Mouse (Mus musculus): Measurements from ENCODE around the gene Srsf4. TPM values are rescaled to one million over a fixed set of nuclear protein-coding genes. Genes with fewer than 3 reads are reported as not detected.

The Srsf4 gene
- polyA plus RNA-seq, 2 experiments = 43.4 to 45.3 TPM

DNA sequence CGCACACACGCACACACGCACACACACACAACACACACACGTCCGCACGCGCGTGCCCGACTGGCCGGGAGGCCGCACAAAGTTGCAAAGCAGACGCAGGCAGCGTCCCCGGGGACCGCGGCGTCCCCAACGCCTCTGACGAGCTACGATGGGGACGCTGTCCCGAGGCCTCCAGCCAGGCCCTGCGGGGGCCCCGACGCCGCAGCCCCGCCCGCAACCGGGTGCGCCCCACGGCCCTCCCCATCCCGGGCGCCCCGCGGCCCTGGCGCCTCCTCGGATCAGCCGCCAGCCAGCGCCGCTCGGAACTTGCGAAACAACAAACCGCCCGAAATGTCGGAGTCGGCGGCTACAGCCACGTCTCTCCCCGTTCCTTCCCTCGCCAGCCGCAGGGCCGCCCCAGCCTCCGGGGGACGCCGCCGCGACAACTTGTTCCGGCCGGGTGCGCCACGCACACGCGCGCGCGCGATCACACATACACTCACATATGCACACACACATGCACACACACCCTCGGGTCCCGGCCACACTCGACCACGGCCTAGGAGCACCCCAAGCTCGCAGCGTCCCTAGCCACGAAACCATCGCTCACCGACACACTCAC is 36.4 kb upstream of the Srsf4 start:
- Histone ChIP-seq H3K9ac (replicated peaks) (peak overlapping the region; percentile 60), H3K27me3 (ENCODE audit: control insufficient read depth, insufficient read depth, low read length) (peaks cover 57% of the 10 kb centered on the region), H3K9me3 (ENCODE audit: control insufficient read depth, low read length) (no peaks in the 10 kb centered on the region), H3K4me3 (ENCODE audit: insufficient read depth in 1 of 2, low read depth in 2 of 2, low read length in 2 of 2) (peak overlapping the region; percentile 54 to 61), H3K27ac (no peak overlapping the region), H3K4me2 (ENCODE audit: low read depth) (peak overlapping the region; percentile 78), H3K4me1 (replicated peaks; ENCODE audit: control insufficient read depth in 2 of 2, insufficient read depth in 2 of 2, low read length in 1 of 2) (peaks cover 11 to 27% of the 10 kb centered on the region in 2 experiments), H3K36me3 (replicated peaks; ENCODE audit: control insufficient read depth, insufficient read depth, low read depth) (no peaks in the 10 kb centered on the region)
- under 1% methylated on average over 75 of the region's 76 CpGs for WGBS (ENCODE audit: insufficient replicate concordance)
- ATAC-seq (ENCODE audit: insufficient read depth) (peak; percentile 12; the same call in 1 of the 2 replicates), DNase-seq (ENCODE audit: low read depth in 3 of 3, low spot score in 3 of 3) (no peak)
- TF ChIP-seq EP300 (IDR thresholded peaks at IDR 0.05; ENCODE audit: low read depth) (no peak), CTCF (IDR thresholded peaks at IDR 0.05; ENCODE audit: low read depth) (no peak)

DNA sequence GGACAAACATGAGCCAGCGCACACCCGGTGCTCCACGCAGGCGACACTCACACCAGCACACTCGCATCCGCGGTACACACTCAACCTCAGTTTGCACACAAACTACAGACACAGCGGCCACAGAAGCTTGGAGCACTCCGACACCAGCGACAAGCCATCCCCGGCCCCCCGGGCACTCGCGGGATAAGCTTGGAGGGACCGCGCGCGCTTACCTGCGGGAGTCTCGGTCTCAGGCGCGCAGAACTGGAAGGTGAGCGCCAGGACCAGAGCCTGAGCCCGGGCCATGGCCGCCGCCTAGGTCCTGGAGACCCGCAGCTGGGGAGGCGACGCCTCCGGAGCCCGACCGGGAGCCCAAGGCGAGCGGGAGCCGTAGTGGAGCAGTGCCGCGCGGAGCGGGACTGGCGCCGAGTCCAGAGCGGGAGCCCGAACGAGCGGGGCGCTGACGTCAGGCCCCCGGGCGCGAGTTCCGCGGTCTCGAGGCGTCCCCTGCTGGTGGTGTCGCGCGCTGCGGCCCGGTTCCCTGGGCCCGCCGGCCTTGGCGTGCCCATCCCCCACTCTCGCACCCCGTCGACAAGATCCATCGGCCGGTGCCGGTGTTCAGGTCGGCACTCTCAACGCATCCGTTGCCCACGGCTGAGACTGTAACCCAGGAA is 35.4 kb upstream of the Srsf4 start, which contains the start of gene Ptpru:
Gene Ptpru, minus strand, starts transcription at position 417 of the 653 bp plus-strand sequence.
- no peak for TF ChIP-seq EP300 (IDR thresholded peaks at IDR 0.05; ENCODE audit: low read depth)
- peak; percentile 85 for TF ChIP-seq CTCF (IDR thresholded peaks at IDR 0.05; ENCODE audit: low read depth)
- H3K36me3 ChIP-seq (replicated peaks; ENCODE audit: control insufficient read depth, insufficient read depth, low read depth) = no peaks in the 10 kb centered on the region
- peak within 1 kb of the TSS; percentile 60 for H3K9ac ChIP-seq (replicated peaks)
- no peaks in the 10 kb centered on the region for H3K9me3 ChIP-seq (ENCODE audit: control insufficient read depth, low read length)
- peaks cover 4 to 17% of the 10 kb centered on the region in 2 experiments for H3K4me1 ChIP-seq (replicated peaks; ENCODE audit: control insufficient read depth in 2 of 2, insufficient read depth in 2 of 2, low read length in 1 of 2)
- DNase-seq (ENCODE audit: low read depth in 3 of 3, low spot score in 3 of 3) = peak in 1 of 3 experiments; percentile 48
- ATAC-seq (ENCODE audit: insufficient read depth) = peak; percentile 75
- H3K27me3 ChIP-seq (ENCODE audit: control insufficient read depth, insufficient read depth, low read length) = peaks cover 57% of the 10 kb centered on the region
- WGBS (ENCODE audit: insufficient replicate concordance) = under 1% methylated on average over 68 of the region's 72 CpGs
- H3K27ac ChIP-seq = no peak within 1 kb of the TSS
- peak within 1 kb of the TSS; percentile 78 for H3K4me2 ChIP-seq (ENCODE audit: low read depth)
- H3K4me3 ChIP-seq (ENCODE audit: insufficient read depth in 1 of 2, low read depth in 2 of 2, low read length in 2 of 2) = peak within 1 kb of the TSS; percentile 54 to 61

DNA sequence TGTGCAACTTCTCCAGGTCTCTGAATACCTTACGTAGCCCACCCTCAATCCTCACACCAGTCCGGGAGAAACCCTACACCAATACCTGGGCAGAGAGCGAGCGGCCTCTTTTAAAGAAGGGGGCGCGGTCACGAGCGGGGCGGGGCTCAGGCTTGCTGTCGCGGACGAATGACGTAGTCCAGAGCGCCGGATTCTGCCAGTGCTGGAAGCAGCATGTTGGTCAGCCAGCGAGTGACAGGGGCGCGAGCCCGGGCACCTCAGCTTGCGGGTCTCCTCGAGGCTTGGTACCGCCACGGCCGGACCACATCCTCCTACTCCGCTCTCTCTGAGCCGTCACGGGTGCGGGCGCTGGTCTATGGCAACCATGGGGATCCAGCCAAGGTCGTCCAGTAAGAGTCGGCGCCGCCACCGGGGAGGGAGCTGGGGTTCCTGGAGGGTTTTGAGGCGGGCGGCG is 30.1 kb upstream of the Srsf4 start, which contains the start of gene Mecr:
Gene Mecr, plus strand, starts transcription at position 181 of the 454 bp plus-strand sequence.
- ATAC-seq (ENCODE audit: insufficient read depth) (peak; percentile 84), DNase-seq (ENCODE audit: low read depth in 3 of 3, low spot score in 3 of 3) (peak; percentile 79 to 82 (median 82))
- Histone ChIP-seq H3K4me2 (ENCODE audit: low read depth) (peak within 1 kb of the TSS; percentile 82), H3K36me3 (replicated peaks; ENCODE audit: control insufficient read depth, insufficient read depth, low read depth) (no peaks in the 10 kb centered on the region; the same call in 1 of the 2 replicates), H3K27ac (no peak within 1 kb of the TSS), H3K4me3 (ENCODE audit: insufficient read depth in 1 of 2, low read depth in 2 of 2, low read length in 2 of 2) (peak within 1 kb of the TSS; percentile 68 to 83), H3K4me1 (replicated peaks; ENCODE audit: control insufficient read depth in 2 of 2, insufficient read depth in 2 of 2, low read length in 1 of 2) (peaks cover 6 to 10% of the 10 kb centered on the region in 2 experiments; a peak in 3 of 4 replicates), H3K9me3 (ENCODE audit: control insufficient read depth, low read length) (no peaks in the 10 kb centered on the region), H3K27me3 (ENCODE audit: control insufficient read depth, insufficient read depth, low read length) (peaks cover 18% of the 10 kb centered on the region), H3K9ac (replicated peaks) (peak within 1 kb of the TSS; percentile 48)
- under 1% methylated on average over 37 of the region's 37 CpGs for WGBS (ENCODE audit: insufficient replicate concordance)
- TF ChIP-seq EP300 (IDR thresholded peaks at IDR 0.05; ENCODE audit: low read depth) = no peak
- TF ChIP-seq CTCF (IDR thresholded peaks at IDR 0.05; ENCODE audit: low read depth) = no peak

DNA sequence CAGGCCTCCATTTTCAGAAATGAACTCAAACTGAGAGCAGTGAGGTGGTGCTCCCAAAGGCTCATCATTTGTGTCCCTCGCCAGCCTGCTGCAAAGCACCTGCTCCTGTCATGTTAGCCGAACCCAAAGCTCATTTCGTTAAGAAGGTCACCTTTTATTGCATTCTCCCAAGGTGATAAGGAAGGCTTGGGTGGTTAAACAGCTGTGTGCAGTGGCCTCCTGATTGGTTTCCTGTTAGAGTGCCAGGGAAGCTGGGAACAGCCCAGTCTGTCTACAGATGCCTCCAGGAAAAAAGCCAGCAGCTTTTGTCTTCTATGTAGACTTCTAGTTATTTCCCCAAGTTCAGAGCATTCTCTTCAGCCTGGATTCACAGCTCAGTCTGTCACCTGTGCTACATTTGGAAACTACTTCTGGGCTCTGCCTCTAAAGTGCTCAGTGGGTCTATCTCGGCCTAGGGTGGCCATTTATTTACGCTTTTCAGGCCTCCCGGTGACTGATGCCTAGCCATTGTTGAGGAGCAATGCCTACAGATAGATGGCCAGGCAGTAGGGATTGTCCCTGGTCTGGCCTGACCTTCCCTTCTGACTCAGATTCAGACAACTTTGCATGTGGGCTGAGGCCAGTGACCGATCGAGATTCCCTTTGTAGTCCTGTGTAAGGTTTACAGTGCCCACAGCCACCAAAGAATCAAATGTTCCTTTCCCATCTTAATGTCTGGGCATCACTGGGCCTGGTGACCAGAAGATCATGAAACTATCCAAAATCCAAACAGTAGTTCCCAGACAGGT is 27.2 kb upstream of the Srsf4 start:
- TF ChIP-seq CTCF (IDR thresholded peaks at IDR 0.05; ENCODE audit: low read depth) (no peak), EP300 (IDR thresholded peaks at IDR 0.05; ENCODE audit: low read depth) (no peak)
- Histone ChIP-seq H3K4me2 (ENCODE audit: low read depth) (no peak overlapping the region), H3K4me3 (ENCODE audit: insufficient read depth in 1 of 2, low read depth in 2 of 2, low read length in 2 of 2) (no peak overlapping the region), H3K36me3 (replicated peaks; ENCODE audit: control insufficient read depth, insufficient read depth, low read depth) (no peaks in the 10 kb centered on the region; the same call in 1 of the 2 replicates), H3K4me1 (replicated peaks; ENCODE audit: control insufficient read depth in 2 of 2, insufficient read depth in 2 of 2, low read length in 1 of 2) (peaks cover 6 to 8% of the 10 kb centered on the region in 2 experiments; a peak in 3 of 4 replicates), H3K9me3 (ENCODE audit: control insufficient read depth, low read length) (no peaks in the 10 kb centered on the region), H3K9ac (replicated peaks) (no peak overlapping the region), H3K27me3 (ENCODE audit: control insufficient read depth, insufficient read depth, low read length) (no peaks in the 10 kb centered on the region), H3K27ac (no peak overlapping the region)
- no peak for ATAC-seq (ENCODE audit: insufficient read depth)
- 65% methylated on average over 8 of the region's 8 CpGs for WGBS (ENCODE audit: insufficient replicate concordance)
- DNase-seq (ENCODE audit: low read depth in 3 of 3, low spot score in 3 of 3) = no peak

Measured in liver, embryonic 14.5 days (tissue).